Mouse (Mus musculus) lung, postnatal 36 days (tissue): ENCODE measurements at regions not wholly inside any gene's neighbourhood (a gene's known extent, or its start where the extent isn't known, plus 50 kb on each side); places are given as distances from the start of the nearest gene placed in this dataset.

Experiments used
- DNase-seq: peaks from one replicate; pipeline ENCODE4 v3.0.0; 2022; ENCODE audit warnings: mixed read lengths

GRCm38 (mm10) chr12:71725713-71726336 is 105.1 kb upstream of the Daam1 start:
- DNase-seq, result peak; percentile 65

GRCm38 (mm10) chr12:71743345-71743744 is 87.5 kb upstream of the Daam1 start:
- no peak for DNase-seq

GRCm38 (mm10) chr12:71746011-71746410 is 84.9 kb upstream of the Daam1 start:
- peak; percentile 10 for DNase-seq

GRCm38 (mm10) chr12:71747386-71747785 is 83.5 kb upstream of the Daam1 start:
- no peak for DNase-seq

- DNase-seq, result peak; percentile 52
These were observed 83.0 kb upstream of the Daam1 start for GRCm38 (mm10) chr12:71747831-71748368.

GRCm38 (mm10) chr12:71748731-71749130 is 82.1 kb upstream of the Daam1 start:
- peak; percentile 54 for DNase-seq

- DNase-seq, result peak; percentile 9
These were observed 81.2 kb upstream of the Daam1 start for GRCm38 (mm10) chr12:71749668-71750067.

- DNase-seq, result no peak
These were observed 78.1 kb upstream of the Daam1 start for GRCm38 (mm10) chr12:71752741-71753260.

GRCm38 (mm10) chr12:71753276-71753675 is 77.6 kb upstream of the Daam1 start:
- no peak for DNase-seq

- peak; percentile 6 for DNase-seq
These were observed 67.7 kb upstream of the Daam1 start for GRCm38 (mm10) chr12:71763194-71763593.

- peak; percentile 17 for DNase-seq
These were observed 64.8 kb upstream of the Daam1 start for GRCm38 (mm10) chr12:71766086-71766485.

- no peak for DNase-seq
These were observed 64.2 kb upstream of the Daam1 start for GRCm38 (mm10) chr12:71766636-71767035.

GRCm38 (mm10) chr12:71767896-71768295 is 63.0 kb upstream of the Daam1 start:
- DNase-seq, result no peak

- DNase-seq, result peak; percentile 87
These were observed 62.4 kb upstream of the Daam1 start for GRCm38 (mm10) chr12:71768471-71768870.

- no peak for DNase-seq
These were observed 62.0 kb upstream of the Daam1 start for GRCm38 (mm10) chr12:71768890-71769289.

- no peak for DNase-seq
These were observed 61.6 kb upstream of the Daam1 start for GRCm38 (mm10) chr12:71769302-71769701.

- DNase-seq, result no peak
These were observed 57.0 kb upstream of the Daam1 start for GRCm38 (mm10) chr12:71773891-71774290.

- DNase-seq, result no peak
These were observed 55.8 kb upstream of the Daam1 start for GRCm38 (mm10) chr12:71775126-71775525.

- DNase-seq, result peak; percentile 33
These were observed 52.7 kb upstream of the Daam1 start for GRCm38 (mm10) chr12:71778137-71778536.

- DNase-seq, result no peak
These were observed 51.9 kb upstream of the Daam1 start for GRCm38 (mm10) chr12:71778948-71779347.

GRCm38 (mm10) chr12:71779418-71779817 is 51.5 kb upstream of the Daam1 start:
- DNase-seq, result no peak
